Mouse (Mus musculus): Measurements from ENCODE around the gene Adgrf4.

GRCm38 (mm10) chr17:42694730-42695129 lies 2.6 kb upstream of the Adgrf4 start:
- TF ChIP-seq CTCF (IDR thresholded peaks at IDR 0.05; ENCODE audit: borderline replicate concordance, insufficient read depth, low read depth, low read length) (no peak), POLR2A (IDR thresholded peaks at IDR 0.05; ENCODE audit: borderline replicate concordance, insufficient read depth, low read length) (no peak)
